Mouse (Mus musculus) ES-Bruce4 (cell line): ENCODE measurements around the gene Gba2.

Experiments used
- CTCF ChIP-seq: IDR thresholded peaks from one replicate; pipeline ENCODE4 v1.8.1; 2011; ENCODE audit warnings: low read depth, low read length
- EP300 ChIP-seq: IDR thresholded peaks from 2 replicates; pipeline ENCODE4 v1.6.1; 2011; ENCODE audit warnings: low read depth, low read length; ENCODE audit not compliant: insufficient read depth
- POLR2A ChIP-seq: IDR thresholded peaks from one replicate; pipeline ENCODE4 v1.8.1; 2011; ENCODE audit warnings: low read length; ENCODE audit not compliant: insufficient read depth

DNA sequence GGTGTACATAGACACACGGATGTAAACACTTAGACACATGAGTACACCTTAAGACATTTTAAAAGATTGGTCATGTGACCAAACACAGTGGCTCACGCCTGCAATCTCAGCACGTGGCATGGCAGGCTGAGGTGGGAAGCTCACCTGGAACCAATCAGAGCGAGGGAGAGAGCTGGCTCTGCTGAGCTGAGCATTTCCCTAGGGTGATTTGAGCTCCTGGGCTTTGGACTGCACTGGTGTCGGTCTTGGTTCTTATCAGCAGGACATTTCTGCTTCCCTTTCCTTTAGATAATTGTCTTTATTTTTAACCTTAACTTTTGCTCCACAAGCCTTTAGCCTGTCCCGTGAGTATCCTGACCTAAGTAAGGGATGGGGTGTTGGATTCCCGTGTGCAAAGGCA lies 9.0 kb upstream of the Gba2 start:
- TF ChIP-seq POLR2A (no peak), CTCF (no peak), EP300 (no peak)
